Mouse (Mus musculus) liver, embryonic 14.5 days (tissue): ENCODE measurements around the gene Bnc1. TPM values are rescaled to one million over a fixed set of nuclear protein-coding genes. Genes with fewer than 3 reads are reported as not detected.

Experiments
- ATAC-seq: fragments of 200-750 bp; cut with Nextera tagmentation; 2 replicates; pipeline ENCODE4 v1.8.0; 2017; ENCODE audit warnings: moderate number of reproducible peaks, mild to moderate bottlenecking, moderate library complexity; ENCODE audit not compliant: insufficient read depth
- DNase-seq, 3 experiments: peaks; one replicate each; pipeline ENCODE4 v3.0.0-alpha.2; 2012 to 2013; ENCODE audit warnings: low read depth in 3 of 3, low spot score in 3 of 3
- H3K27ac ChIP-seq: fragments of 300-500 bp; sonication (generic); 2 replicates; pipeline ENCODE4 v1.5.1; 2014; ENCODE audit warnings: moderate library complexity, mild to moderate bottlenecking, control low read depth, inconsistent platforms
- H3K27me3 ChIP-seq: fragments of 300-500 bp; sonication (generic); 2 replicates; pipeline ENCODE4 v1.6.1; 2014; ENCODE audit warnings: mild to moderate bottlenecking, low read length, moderate library complexity; ENCODE audit not compliant: control insufficient read depth, insufficient read depth
- H3K36me3 ChIP-seq: fragments of 300-500 bp; sonication (generic); replicated peaks from 2 replicates; pipeline ENCODE4 v1.6.1; 2014; ENCODE audit warnings: low read depth; ENCODE audit not compliant: control insufficient read depth, insufficient read depth
- H3K4me1 ChIP-seq, 2 experiments: fragments of 200-500 bp in 1 of 2; fragments of 300-500 bp in 1 of 2; sonication (generic) in 1 of 2; replicated peaks; 2 replicates each; pipeline ENCODE4 v1.6.1; 2012 to 2014; ENCODE audit warnings: antibody characterized with exemption in 1 of 2, inconsistent platforms in 1 of 2, low read length in 1 of 2; ENCODE audit not compliant: control insufficient read depth in 2 of 2, insufficient read depth in 2 of 2
- H3K4me2 ChIP-seq: fragments of 300-500 bp; sonication (generic); 2 replicates; pipeline ENCODE4 v1.6.1; 2014; ENCODE audit warnings: low read depth, mild to moderate bottlenecking, control low read depth, moderate library complexity
- H3K4me3 ChIP-seq, 2 experiments: fragments of 200-500 bp in 1 of 2; fragments of 300-500 bp in 1 of 2; sonication (generic) in 1 of 2; 2 replicates each; pipeline ENCODE4 v1.5.1; 2012 to 2014; ENCODE audit warnings: low read depth in 2 of 2, low read length in 2 of 2, mild to moderate bottlenecking in 2 of 2, control low read depth in 1 of 2, inconsistent platforms in 1 of 2, moderate library complexity in 1 of 2; ENCODE audit not compliant: insufficient read depth in 1 of 2
- H3K9ac ChIP-seq: fragments of 300-500 bp; sonication (generic); replicated peaks from 2 replicates; pipeline ENCODE4 v1.6.1; 2014; ENCODE audit warnings: mild to moderate bottlenecking, control low read depth, moderate library complexity
- H3K9me3 ChIP-seq: fragments of 300-500 bp; sonication (generic); 2 replicates; pipeline ENCODE4 v1.6.1; 2016; ENCODE audit warnings: low read length, mixed read lengths; ENCODE audit not compliant: control insufficient read depth
- CTCF ChIP-seq: IDR thresholded peaks from 2 replicates; pipeline ENCODE4 v1.5.1; 2016; ENCODE audit warnings: antibody characterized with exemption, low read depth, control low read depth
- EP300 ChIP-seq: IDR thresholded peaks from 2 replicates; pipeline ENCODE4 v1.6.1; 2016; ENCODE audit warnings: antibody characterized with exemption, low read depth
- WGBS: fragments of 180-500 bp; shearing (Covaris S2); extraction: QIAGEN DNeasy Blood & Tissue Kit; methylation state at CpG from one replicate; pipeline ENCODE4 v1.1.7; 2014; ENCODE audit not compliant: insufficient replicate concordance; 5-methylcytosine and 5-hydroxymethylcytosine counted together
- polyA plus RNA-seq, 2 experiments: library from polyadenylated mRNA; depleted of rRNA in 1 of 2; stranded (reverse) in 1 of 2; unstranded in 1 of 2; fragments of >200 nt; fragmentation: Nextera tagmentation in 1 of 2; extraction: Ambion mirVana in 1 of 2; gene quantifications; 2 replicates each; pipeline versions ENCODE4 v1.2.1 to v1.2.3; 2012 to 2014

Gene Bnc1
- polyA plus RNA-seq, 2 experiments: 0.27 to 0.28 TPM

DNA sequence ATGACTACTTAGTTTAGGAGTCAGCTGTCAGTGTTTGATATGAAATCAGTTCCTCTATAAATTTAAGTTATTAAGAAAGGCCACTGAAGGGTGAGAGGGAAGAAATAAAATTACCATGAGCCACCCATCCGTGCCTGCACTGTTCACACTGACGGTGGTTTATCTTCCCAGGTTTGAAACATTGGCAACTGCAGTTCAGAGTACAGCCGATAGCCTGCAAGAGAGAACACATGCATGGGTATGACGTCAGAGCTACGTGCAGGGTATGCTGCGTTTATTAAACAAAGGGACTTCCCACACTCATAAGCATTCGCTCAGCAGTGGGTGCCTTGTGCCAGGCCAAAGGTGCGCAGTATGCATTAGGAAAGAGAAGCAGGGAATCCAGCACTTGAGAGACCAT lies 13.8 kb downstream of the Bnc1 start:
- TF ChIP-seq EP300: no peak
- TF ChIP-seq CTCF: no peak
- Histone ChIP-seq H3K27me3 (no peaks in the 10 kb centered on the region), H3K9ac (no peak overlapping the region), H3K4me3 (no peak overlapping the region), H3K36me3 (no peaks in the 10 kb centered on the region), H3K4me2 (no peak overlapping the region), H3K4me1 (no peaks in the 10 kb centered on the region), H3K9me3 (no peaks in the 10 kb centered on the region), H3K27ac (no peak overlapping the region)
- DNase-seq (no peak), ATAC-seq (no peak)
- WGBS: 72% methylated on average over 8 of the region's 8 CpGs

DNA sequence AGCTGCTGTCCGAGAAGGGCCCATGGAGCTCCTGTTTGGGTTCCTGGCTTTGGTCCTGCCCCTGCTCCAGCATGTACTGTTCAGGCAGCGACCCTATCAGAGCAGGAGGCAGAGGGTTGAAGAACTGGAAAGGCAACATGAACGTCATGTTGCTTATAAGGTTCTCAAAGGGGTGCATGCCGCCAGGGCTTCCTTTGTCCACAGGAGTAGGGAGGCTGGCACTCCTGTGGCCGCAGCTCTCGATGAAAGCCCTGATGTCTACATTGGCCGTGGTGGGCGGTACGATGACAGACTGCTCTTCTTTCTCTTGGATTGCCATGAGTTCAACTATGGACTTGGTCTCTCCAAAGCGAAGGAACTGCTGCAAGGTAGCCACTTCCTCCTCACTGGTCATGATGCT lies 17.5 kb downstream of the Bnc1 start:
- Histone ChIP-seq H3K9me3 (no peaks in the 10 kb centered on the region), H3K4me1 (no peaks in the 10 kb centered on the region), H3K9ac (no peak overlapping the region), H3K27me3 (no peaks in the 10 kb centered on the region), H3K4me3 (no peak overlapping the region), H3K4me2 (no peak overlapping the region), H3K36me3 (no peaks in the 10 kb centered on the region), H3K27ac (no peak overlapping the region)
- TF ChIP-seq EP300 (no peak), CTCF (no peak)
- 62% methylated on average over 10 of the region's 10 CpGs for WGBS
- DNase-seq (no peak), ATAC-seq (no peak)

DNA sequence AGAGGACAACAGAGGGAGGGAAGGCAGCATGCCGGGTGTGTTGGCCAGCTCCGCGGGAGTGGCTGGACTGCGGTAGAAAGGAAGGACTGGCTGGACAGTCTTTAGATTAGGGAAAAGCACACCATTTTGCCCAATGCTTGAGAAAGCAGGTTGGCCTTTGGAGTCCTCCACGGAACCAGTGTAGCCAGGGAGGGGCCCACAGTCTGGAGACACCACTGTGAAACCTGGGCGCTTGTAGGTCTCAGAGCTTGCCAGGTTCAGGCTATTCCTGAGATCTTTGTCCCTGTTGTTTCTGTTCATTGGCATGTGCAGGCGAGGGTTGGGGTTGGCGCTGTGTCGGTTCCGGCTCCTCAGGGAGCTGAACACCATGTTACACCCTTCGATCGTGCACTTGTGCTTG lies 18.2 kb downstream of the Bnc1 start:
- Histone ChIP-seq H3K27me3 (no peaks in the 10 kb centered on the region), H3K9me3 (no peaks in the 10 kb centered on the region), H3K4me2 (no peak overlapping the region), H3K4me3 (no peak overlapping the region), H3K36me3 (no peaks in the 10 kb centered on the region), H3K27ac (no peak overlapping the region), H3K4me1 (no peaks in the 10 kb centered on the region), H3K9ac (no peak overlapping the region)
- WGBS: 71% methylated on average over 11 of the region's 12 CpGs
- TF ChIP-seq CTCF: no peak
- DNase-seq (no peak), ATAC-seq (no peak)

DNA sequence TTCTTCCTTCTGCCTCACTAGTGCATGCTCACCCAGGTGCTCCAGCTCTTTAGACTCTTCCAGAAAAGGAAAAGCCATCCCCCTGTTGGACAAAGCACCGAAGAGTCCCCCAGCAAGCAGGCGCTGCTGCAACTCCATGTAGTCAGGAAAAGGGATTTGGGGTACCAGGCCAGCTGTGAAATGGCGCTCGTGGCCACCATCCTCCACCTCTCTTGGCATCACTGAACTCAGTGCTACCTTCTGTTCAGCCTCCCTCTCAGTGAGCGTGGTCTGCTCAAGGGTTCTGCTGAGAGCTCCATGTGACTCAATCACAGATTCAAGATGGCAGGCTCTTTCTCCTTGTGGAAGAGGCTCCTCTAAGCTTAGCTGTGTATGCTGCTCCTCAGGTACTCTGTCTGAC lies 18.8 kb downstream of the Bnc1 start:
- no peak overlapping the region for H3K4me2 ChIP-seq
- no peaks in the 10 kb centered on the region for H3K4me1 ChIP-seq
- no peaks in the 10 kb centered on the region for H3K27me3 ChIP-seq
- no peaks in the 10 kb centered on the region for H3K9me3 ChIP-seq
- H3K27ac ChIP-seq: no peak overlapping the region
- ATAC-seq (no peak), DNase-seq (no peak)
- no peak for TF ChIP-seq EP300
- no peak for TF ChIP-seq CTCF
- no peaks in the 10 kb centered on the region for H3K36me3 ChIP-seq
- WGBS: 65% methylated on average over 5 of the region's 5 CpGs
- H3K9ac ChIP-seq: no peak overlapping the region
- no peak overlapping the region for H3K4me3 ChIP-seq

DNA sequence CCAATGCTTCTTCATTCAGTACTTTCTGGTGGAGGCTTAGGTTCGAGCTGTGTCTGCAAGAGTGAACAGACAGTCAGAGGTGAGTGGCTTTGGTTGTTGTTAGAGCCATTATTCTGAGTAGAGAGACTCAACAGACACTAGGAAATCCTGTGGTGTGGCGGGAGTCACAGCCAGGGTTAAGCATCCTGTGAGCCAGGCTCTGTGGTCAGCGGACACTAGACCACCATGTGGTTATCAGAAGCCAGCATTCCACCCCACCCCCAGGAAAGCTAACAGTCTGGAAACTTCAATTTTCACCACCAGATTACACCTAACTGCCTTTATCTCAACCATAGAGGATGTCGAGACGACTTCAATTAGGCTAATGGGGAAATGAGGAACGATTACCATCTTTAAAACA lies 23.1 kb downstream of the Bnc1 start:
- TF ChIP-seq EP300 (no peak), CTCF (no peak)
- no peaks in the 10 kb centered on the region for H3K27me3 ChIP-seq
- DNase-seq (no peak), ATAC-seq (no peak)
- no peak overlapping the region for H3K9ac ChIP-seq
- no peaks in the 10 kb centered on the region for H3K4me1 ChIP-seq
- no peak overlapping the region for H3K27ac ChIP-seq
- H3K36me3 ChIP-seq: no peaks in the 10 kb centered on the region
- no peak overlapping the region for H3K4me3 ChIP-seq
- H3K4me2 ChIP-seq: no peak overlapping the region
- no peaks in the 10 kb centered on the region for H3K9me3 ChIP-seq
- WGBS: 12% methylated on average over 6 of the region's 6 CpGs

DNA sequence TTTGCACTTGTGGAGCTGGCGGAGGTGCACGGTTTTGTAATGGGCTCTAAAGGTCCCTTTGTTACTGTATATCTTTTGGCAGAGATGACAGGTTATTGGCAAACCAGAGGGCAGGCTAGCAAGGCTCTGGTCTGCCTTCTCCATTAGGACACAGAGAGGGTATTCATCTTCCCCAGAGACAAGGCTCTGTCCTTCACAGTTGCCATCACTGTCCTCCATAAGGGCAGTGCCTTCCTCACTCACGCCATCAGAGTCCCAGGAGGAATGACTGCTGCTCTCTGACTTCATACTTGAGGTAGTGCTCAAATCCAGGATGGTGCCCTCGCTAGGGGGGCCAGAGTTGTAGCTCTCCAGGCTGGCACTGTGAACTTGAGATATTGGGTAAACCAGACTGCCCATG lies 23.6 kb downstream of the Bnc1 start:
- H3K36me3 ChIP-seq: no peaks in the 10 kb centered on the region
- no peak for DNase-seq
- H3K4me3 ChIP-seq: no peak overlapping the region
- 44% methylated on average over 4 of the region's 4 CpGs for WGBS
- TF ChIP-seq CTCF (no peak), EP300 (no peak)
- H3K4me2 ChIP-seq: no peak overlapping the region
- H3K9me3 ChIP-seq: no peaks in the 10 kb centered on the region
- no peaks in the 10 kb centered on the region for H3K27me3 ChIP-seq
- H3K9ac ChIP-seq: no peak overlapping the region
- no peaks in the 10 kb centered on the region for H3K4me1 ChIP-seq
- no peak overlapping the region for H3K27ac ChIP-seq
- no peak for ATAC-seq
